16 mouse cellular contexts compared by ENCODE assay signal in genomic region chr5:92784037-92784860, GRCm38 (mm10).
A peak's percentile ranks its signal among the peaks of the same experiment; 100 is the strongest.
DNase-seq lines count a peak whose midpoint lies in the region; ATAC-seq and TF ChIP-seq lines count a peak whose summit lies in the region.
"Had no signal": no experiment of that assay in that cellular context is flagged by ENCODE, and none has a peak within 500 bp of the region (broad histone marks: within the 10 kb centered on the region; RNA-seq: fewer than 3 reads in every experiment).

No protein-coding gene starts in this region.

- no peak overlapping the region for H3K4me3 ChIP-seq in lung, adult 2 months (replicated peaks; ENCODE audit: extremely low read depth, low read depth, low read length)
- H3K4me3 ChIP-seq in kidney, postnatal 0 days (replicated peaks; ENCODE audit: low read depth, low read length): no peak overlapping the region
- no peak overlapping the region for H3K4me3 ChIP-seq in hindbrain, embryonic 14.5 days (replicated peaks; ENCODE audit: low read length)
- H3K4me3 ChIP-seq: heart, embryonic 15.5 days; megakaryocyte, embryonic 14.5 days; myocyte had no signal

- no peaks in the 10 kb centered on the region for H3K9me3 ChIP-seq in kidney, postnatal 0 days (replicated peaks; ENCODE audit: low read length)
- H3K9me3 ChIP-seq in hindbrain, embryonic 14.5 days (ENCODE audit: control insufficient read depth, low read length): no peaks in the 10 kb centered on the region

- WGBS in lung, adult 2 months: 50% methylated on average over 6 of the region's 6 CpGs
- 23% methylated on average over 6 of the region's 6 CpGs for WGBS in kidney, postnatal 0 days
- 32% methylated on average over 6 of the region's 6 CpGs for WGBS in hindbrain, embryonic 14.5 days

- no peaks in the 10 kb centered on the region for H3K36me3 ChIP-seq in kidney, postnatal 0 days (ENCODE audit: insufficient read depth, low read length)
- no peaks in the 10 kb centered on the region for H3K36me3 ChIP-seq in hindbrain, embryonic 14.5 days (replicated peaks; ENCODE audit: control insufficient read depth, insufficient read depth)
- H3K36me3 ChIP-seq: heart, embryonic 15.5 days had no signal

- peak; percentile 36 to 38 for DNase-seq in lung, adult 18-20 months
- DNase-seq in lung, adult 2 months: no peak
- DNase-seq in kidney, adult 18-20 months: peak; percentile 59
- DNase-seq in kidney, postnatal 0 days (ENCODE audit: low spot score): peak; percentile 81
- DNase-seq in lung, postnatal 36 days: peak; percentile 62
- DNase-seq in spleen, postnatal 14 days (ENCODE audit: low spot score in 2 of 2): no peak
- no peak for DNase-seq in hindbrain, embryonic 14.5 days (ENCODE audit: low spot score)
- DNase-seq: adrenal gland, postnatal 10 days; cerebellum, postnatal 10 days; liver had no signal

- no peak for TF ChIP-seq POLR2A in lung, adult 2 months (IDR thresholded peaks at IDR 0.05; ENCODE audit: borderline replicate concordance, extremely low read depth, low read depth, low read length)

- no peak for TF ChIP-seq CTCF in lung, adult 2 months (IDR thresholded peaks at IDR 0.05; ENCODE audit: insufficient read depth, low read length)
- TF ChIP-seq CTCF in kidney, postnatal 0 days (IDR thresholded peaks at IDR 0.05; ENCODE audit: low read depth): no peak

- peak; percentile 68 for ATAC-seq in kidney, postnatal 0 days (replicated peaks; ENCODE audit: low FRiP score, low read depth)
- no peak for ATAC-seq in hindbrain, embryonic 14.5 days (ENCODE audit: low FRiP score)
- ATAC-seq: forebrain, embryonic 16.5 days; hindbrain, postnatal 0 days; Patski had no signal

- H3K27me3 ChIP-seq in kidney, postnatal 0 days (ENCODE audit: insufficient read depth, low read length): no peaks in the 10 kb centered on the region
- H3K27me3 ChIP-seq in hindbrain, embryonic 14.5 days (ENCODE audit: control insufficient read depth, insufficient read depth, low read length): no peaks in the 10 kb centered on the region
- H3K27me3 ChIP-seq: heart, embryonic 15.5 days; megakaryocyte, embryonic 14.5 days; Patski had no signal

- peaks cover 6% of the 10 kb centered on the region for H3K4me1 ChIP-seq in lung, adult 2 months (ENCODE audit: control insufficient read depth, insufficient read depth, low read length)
- H3K4me1 ChIP-seq in kidney, postnatal 0 days (replicated peaks; ENCODE audit: insufficient read depth, low read length): peaks cover 12% of the 10 kb centered on the region
- H3K4me1 ChIP-seq in hindbrain, embryonic 14.5 days (replicated peaks; ENCODE audit: control insufficient read depth, insufficient read depth, low read length): no peaks in the 10 kb centered on the region
- H3K4me1 ChIP-seq: megakaryocyte, embryonic 14.5 days had no signal

- H3K27ac ChIP-seq in kidney, postnatal 0 days: peak overlapping the region; percentile 42; the same call in 1 of the 2 replicates
- H3K27ac ChIP-seq in hindbrain, embryonic 14.5 days: no peak overlapping the region
- H3K27ac ChIP-seq: heart, embryonic 15.5 days; hindbrain, postnatal 0 days had no signal

- no peak overlapping the region for H3K9ac ChIP-seq in kidney, postnatal 0 days (ENCODE audit: low read depth, low read length)
- no peak overlapping the region for H3K9ac ChIP-seq in hindbrain, embryonic 14.5 days
- H3K9ac ChIP-seq: heart, embryonic 15.5 days had no signal

- no peak overlapping the region for H3K4me2 ChIP-seq in kidney, postnatal 0 days (ENCODE audit: low read length)
- no peak overlapping the region for H3K4me2 ChIP-seq in hindbrain, embryonic 14.5 days (replicated peaks)
- H3K4me2 ChIP-seq: heart, embryonic 15.5 days had no signal

Comparison
In these comparisons a context has a peak if more than half of its experiments do, and no peak if none do; other contexts are left out.
1. DNase-seq: peak in lung, adult 18-20 months (2 of 2), kidney, adult 18-20 months (single experiment), kidney, postnatal 0 days (single experiment) and lung, postnatal 36 days (single experiment); none in lung, adult 2 months (single experiment), spleen, postnatal 14 days (0 of 2) and hindbrain, embryonic 14.5 days (single experiment).